Mouse (Mus musculus) cortical plate, adult 2 months (tissue): ENCODE data around the gene Tnfaip8l2.

Source experiments
- CTCF ChIP-seq: fragments of 200-500 bp; IDR thresholded peaks from 2 replicates; pipeline ENCODE4 v1.5.1; 2011; ENCODE audit warnings: mild to moderate bottlenecking, control low read depth, low read length; ENCODE audit not compliant: insufficient read depth; ENCODE audit errors: extremely low read depth
- POLR2A ChIP-seq: fragments of 200-500 bp; IDR thresholded peaks from 2 replicates; pipeline ENCODE4 v1.6.1; 2011; ENCODE audit warnings: mild to moderate bottlenecking, low read length, control low read depth; ENCODE audit not compliant: insufficient read depth; ENCODE audit errors: extremely low read depth

GRCm38 (mm10) chr3:95130081-95130480, 12.1 kb downstream of the Tnfaip8l2 start:
- no peak for TF ChIP-seq POLR2A
- TF ChIP-seq CTCF: no peak
